Mouse (Mus musculus): ENCODE data around the gene Osbp2. TPM values are rescaled to one million over a fixed set of nuclear protein-coding genes. Genes with fewer than 3 reads are reported as not detected.

The Osbp2 gene
- polyA plus RNA-seq, 1 experiment, result 1.5 TPM

DNA sequence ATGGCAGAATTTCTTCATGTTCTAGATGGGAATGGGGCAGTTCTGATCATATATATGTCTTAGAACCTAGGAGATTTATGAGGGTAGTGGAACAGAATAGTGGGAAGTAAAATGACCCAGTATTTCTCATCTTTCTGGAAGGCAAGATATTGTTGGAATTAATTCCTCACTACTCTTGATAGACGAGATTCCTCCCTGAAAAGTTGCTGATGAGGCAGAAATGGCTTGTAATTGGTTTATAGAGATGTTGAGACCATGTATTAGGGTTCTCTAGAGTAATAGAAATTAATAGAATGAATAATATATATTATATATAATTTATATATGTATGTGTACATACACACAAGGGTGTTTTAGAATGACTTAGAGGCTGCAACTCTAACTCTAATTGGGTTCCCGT, 201.7 kb downstream of the Osbp2 start:
- Histone ChIP-seq H3K4me1 (ENCODE audit: control insufficient read depth, insufficient read depth, low read length) (peaks cover 2% of the 10 kb centered on the region), H3K27ac (ENCODE audit: insufficient read depth, low read length) (no peak overlapping the region), H3K36me3 (ENCODE audit: control insufficient read depth, insufficient read depth, low read length, poor library complexity, severe bottlenecking) (peaks cover 27% of the 10 kb centered on the region), H3K4me3 (ENCODE audit: low read depth, low read length) (no peak overlapping the region), H3K9ac (ENCODE audit: low read depth, poor library complexity, severe bottlenecking) (no peak overlapping the region), H3K27me3 (ENCODE audit: control insufficient read depth, insufficient read depth, low read length, poor library complexity, severe bottlenecking) (no peaks in the 10 kb centered on the region), H3K9me3 (replicated peaks; ENCODE audit: control insufficient read depth, insufficient read depth, low read length, poor library complexity, severe bottlenecking) (no peaks in the 10 kb centered on the region)
- TF ChIP-seq POLR2A (IDR thresholded peaks at IDR 0.05; ENCODE audit: insufficient read depth, low read length) (no peak), CTCF (IDR thresholded peaks at IDR 0.05; ENCODE audit: low read depth, low read length) (no peak), EP300 (IDR thresholded peaks at IDR 0.05; ENCODE audit: insufficient read depth, low read depth, low read length) (no peak)

Other genes starting within 250 kb of the Osbp2 start
- 38.6 and 41.8 TPM in 2 replicates for gene Morc2a, start 214.7 kb downstream of the Osbp2 start, polyA plus RNA-seq (2011; ENCODE audit: insufficient read depth, insufficient read length, low read depth, missing spikeins)
- 0.72 and 1.1 TPM in 2 replicates for gene 4921536K21Rik, start 31.2 kb upstream of the Osbp2 start, polyA plus RNA-seq (2011; ENCODE audit: insufficient read depth, insufficient read length, low read depth, missing spikeins)
- gene Dusp18, start 31.3 kb upstream of the Osbp2 start, polyA plus RNA-seq (2011; ENCODE audit: insufficient read depth, insufficient read length, low read depth, missing spikeins), result 3.3 and 4.0 TPM in 2 replicates
- 2.9 and 3.1 TPM in 2 replicates for gene Slc35e4, start 50.8 kb upstream of the Osbp2 start, polyA plus RNA-seq (2011; ENCODE audit: insufficient read depth, insufficient read length, low read depth, missing spikeins)
- gene Tcn2, start 68.3 kb upstream of the Osbp2 start, polyA plus RNA-seq (2011; ENCODE audit: insufficient read depth, insufficient read length, low read depth, missing spikeins), result 45.8 and 47.8 TPM in 2 replicates
- 248 and 252 TPM in 2 replicates for gene Pes1, start 100.1 kb upstream of the Osbp2 start, polyA plus RNA-seq (2011; ENCODE audit: insufficient read depth, insufficient read length, low read depth, missing spikeins)
- gene 4930556J24Rik, start 112.9 kb upstream of the Osbp2 start, polyA plus RNA-seq (2011; ENCODE audit: insufficient read depth, insufficient read length, low read depth, missing spikeins), result not detected in 2 replicates
- gene Gal3st1, start 119.7 kb upstream of the Osbp2 start, polyA plus RNA-seq (2011; ENCODE audit: insufficient read depth, insufficient read length, low read depth, missing spikeins), result 1.6 and 1.8 TPM in 2 replicates
- gene Sec14l4, start 167.6 kb upstream of the Osbp2 start, polyA plus RNA-seq (2011; ENCODE audit: insufficient read depth, insufficient read length, low read depth, missing spikeins), result 5.2 and 7.4 TPM in 2 replicates
- not detected in 2 replicates for gene Sec14l3, start 200.9 kb upstream of the Osbp2 start, polyA plus RNA-seq (2011; ENCODE audit: insufficient read depth, insufficient read length, low read depth, missing spikeins)
- 8.3 and 10.9 TPM in 2 replicates for gene Mtfp1, start 231.5 kb upstream of the Osbp2 start, polyA plus RNA-seq (2011; ENCODE audit: insufficient read depth, insufficient read length, low read depth, missing spikeins)